Mouse (Mus musculus) adrenal gland, postnatal 25 days (tissue): ENCODE measurements at regions not wholly inside any gene's neighbourhood (a gene's known extent, or its start where the extent isn't known, plus 50 kb on each side); places are given as distances from the start of the nearest gene placed in this dataset.

Experiments
- DNase-seq: peaks from one replicate; pipeline ENCODE4 v3.0.0; 2021; ENCODE audit warnings: mixed read lengths

DNA sequence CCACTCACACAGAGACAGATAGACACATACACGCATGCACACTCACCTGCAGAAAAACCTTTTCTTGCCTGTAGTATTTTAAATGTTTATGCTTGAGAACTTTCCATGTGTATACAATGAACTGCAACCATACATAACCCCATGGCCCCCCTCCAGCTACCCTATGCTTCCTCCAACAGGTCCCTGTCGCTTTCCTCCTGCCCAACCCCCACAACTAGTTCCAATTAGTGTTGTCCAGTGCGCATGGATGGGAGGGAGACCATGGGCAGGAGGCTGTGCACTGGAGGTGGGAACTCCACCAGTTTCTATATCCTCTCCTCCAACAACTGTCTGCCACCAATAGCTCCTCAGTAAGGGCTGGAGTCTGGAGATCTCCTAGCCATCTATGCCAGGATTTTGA lies 82.9 kb upstream of the Jade1 start:
- DNase-seq: no peak

DNA sequence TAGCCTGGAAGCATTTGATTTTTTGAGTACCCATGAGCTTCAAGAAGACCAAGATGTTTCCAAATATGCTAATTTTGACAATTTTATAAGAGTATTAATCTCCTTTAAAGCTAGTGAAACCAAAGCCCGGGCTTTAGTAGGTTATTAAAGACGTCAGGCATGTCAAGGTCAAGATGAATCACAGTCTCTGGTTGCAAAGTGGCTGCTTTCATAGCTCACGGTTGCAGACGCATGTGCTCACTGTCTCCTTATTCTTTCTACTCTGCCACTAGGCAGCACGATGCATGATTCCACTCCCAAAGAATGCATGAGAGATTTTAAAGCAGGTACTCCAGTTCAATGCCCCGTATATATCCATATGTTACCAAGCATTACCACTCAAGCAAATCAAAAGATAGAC lies 86.4 kb upstream of the Jade1 start:
- DNase-seq: no peak

DNA sequence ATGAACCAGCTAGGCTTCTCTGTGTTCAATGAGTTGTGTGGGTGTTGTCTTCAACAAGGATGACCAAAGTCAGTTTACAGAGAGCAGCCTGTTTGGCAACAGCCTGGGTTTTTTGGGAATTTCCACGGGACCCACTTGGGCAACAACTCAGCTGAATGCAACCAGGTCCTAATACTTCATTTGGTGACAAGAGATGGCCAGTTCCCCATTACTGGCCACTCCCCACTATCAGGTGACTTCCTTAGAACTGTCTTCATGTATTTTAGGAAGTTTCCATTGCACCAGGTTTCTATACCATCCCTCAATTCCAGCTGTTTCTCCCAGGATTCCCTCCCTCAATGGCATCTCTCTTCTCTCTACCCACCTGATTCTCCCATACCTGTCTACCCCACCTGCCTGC lies 87.7 kb upstream of the Jade1 start:
- no peak for DNase-seq

- no peak for DNase-seq
Measured at GRCm38 (mm10) chr3:41465893-41466292, 89.6 kb upstream of the Jade1 start.

DNA sequence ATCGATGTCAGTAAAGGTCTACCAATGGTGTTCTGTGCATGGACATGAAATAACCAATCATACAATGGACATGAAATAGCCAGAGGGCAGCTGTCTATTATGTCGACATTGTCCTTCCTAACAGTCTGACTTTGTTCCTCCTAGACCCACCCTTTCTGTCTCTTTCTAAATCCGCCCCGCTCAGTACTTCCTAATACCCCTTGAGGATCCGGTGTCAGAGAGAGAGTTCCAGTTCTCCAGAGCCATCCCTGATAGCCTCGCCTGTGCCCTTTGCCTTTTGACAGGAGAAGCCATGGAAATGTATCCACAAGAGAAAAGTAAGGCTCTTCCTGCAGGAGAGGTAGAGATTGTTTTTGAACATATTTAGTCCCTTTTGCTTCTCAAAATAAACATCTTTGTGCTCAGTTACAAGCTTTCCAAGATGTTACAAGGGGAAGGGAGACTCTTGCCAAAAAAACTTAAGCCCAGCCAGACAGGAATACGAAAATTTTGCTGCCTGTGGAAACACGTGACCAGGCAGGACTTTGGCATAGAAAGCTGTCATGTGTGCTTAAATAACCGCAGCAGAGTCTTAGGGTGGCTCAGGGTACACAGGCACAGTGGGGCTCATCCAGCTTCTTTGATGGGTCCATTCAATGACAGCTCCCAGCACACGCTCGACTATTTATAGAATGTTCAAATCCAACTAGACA lies 92.4 kb upstream of the Jade1 start:
- DNase-seq: no peak

DNA sequence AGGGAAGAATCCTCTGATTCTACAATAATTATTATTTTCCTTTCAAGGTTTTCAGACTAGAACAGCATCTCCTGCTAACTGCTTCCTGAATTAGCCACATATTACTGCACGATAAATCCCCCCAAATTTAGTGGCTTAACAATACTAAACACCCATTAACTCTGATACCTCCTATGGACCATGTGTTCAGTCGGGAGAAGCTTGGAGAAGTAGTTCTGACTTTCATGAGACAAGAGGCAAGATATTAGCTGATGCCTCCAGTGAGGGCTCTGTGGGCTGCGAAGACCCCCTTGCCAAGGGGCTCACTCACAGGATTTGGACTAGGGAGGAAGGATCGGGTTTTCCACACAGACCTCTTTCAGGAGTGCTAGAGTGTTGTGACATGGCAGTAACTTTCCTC lies 95.4 kb upstream of the Jade1 start:
- DNase-seq: no peak

DNA sequence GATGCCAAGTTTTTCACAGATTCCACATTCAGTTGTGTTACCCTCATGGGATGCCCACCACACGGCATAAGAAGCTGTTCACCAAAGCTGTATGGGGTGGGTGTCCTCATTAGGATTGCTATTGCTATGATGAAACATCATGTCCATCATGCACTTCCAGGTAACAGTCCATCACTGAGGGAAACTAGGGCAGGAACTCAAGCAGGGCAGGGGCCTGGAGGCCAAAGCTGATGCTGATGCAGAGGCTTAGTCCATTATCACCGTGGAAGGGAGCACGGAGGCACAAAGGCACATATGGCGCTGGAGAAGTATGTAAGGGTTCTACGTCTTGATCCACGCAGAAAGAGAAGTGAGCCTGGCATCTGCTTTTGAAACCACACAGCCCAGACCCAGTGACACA lies 97.4 kb upstream of the Jade1 start:
- DNase-seq: no peak

GRCm38 (mm10) chr3:41453525-41453924 lies 102.0 kb upstream of the Jade1 start:
- no peak for DNase-seq

DNA sequence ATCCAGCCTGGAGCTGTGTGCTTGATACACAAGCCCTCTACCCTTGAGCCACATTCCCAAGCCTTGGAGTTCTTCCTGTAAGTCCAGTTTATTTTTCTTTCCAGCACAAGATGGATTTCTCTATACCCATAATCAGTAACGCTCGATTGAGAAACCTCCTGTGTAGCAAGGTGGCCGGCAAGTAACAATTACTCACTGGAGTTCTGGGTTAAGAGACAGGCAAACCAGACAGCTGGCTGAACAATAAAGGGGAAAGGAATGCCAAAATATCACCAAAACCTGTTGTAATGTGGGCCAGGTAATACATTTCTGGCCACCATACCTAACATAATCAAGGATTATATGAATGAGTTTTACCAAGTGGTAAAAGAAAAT lies 102.8 kb upstream of the Jade1 start:
- DNase-seq: no peak

DNA sequence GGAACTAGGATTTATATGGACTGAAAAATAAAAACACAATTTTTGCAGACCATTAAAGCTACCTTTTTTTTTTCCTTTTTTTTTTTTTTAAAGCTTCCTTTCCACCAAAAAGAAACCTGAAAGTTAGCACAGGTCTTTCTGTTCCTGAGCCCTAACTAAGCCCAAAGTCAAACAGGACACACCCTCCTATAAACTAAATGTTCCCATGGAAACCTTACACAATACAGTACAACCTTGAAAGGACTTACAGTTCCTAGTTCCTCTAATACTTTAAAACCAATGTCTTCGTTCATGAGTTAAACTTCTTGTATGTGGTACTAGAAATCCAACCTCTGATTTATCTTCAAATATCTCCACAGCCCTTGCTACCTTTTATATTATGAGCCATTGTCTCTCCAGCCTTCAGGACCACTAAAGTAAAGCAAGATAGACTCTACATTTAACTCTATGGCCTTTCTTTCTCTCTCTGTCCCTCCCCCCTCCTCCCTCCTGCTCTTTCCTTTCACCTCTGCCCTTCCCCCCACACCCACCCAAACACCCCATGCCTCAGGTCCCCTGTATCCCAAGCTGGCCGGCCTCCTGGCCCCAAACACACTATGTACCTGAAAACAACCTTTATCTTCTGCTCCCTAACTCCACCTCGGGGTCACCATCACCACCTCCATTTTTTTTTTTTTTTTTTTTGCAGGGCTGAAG lies 103.4 kb upstream of the Jade1 start:
- no peak for DNase-seq

DNA sequence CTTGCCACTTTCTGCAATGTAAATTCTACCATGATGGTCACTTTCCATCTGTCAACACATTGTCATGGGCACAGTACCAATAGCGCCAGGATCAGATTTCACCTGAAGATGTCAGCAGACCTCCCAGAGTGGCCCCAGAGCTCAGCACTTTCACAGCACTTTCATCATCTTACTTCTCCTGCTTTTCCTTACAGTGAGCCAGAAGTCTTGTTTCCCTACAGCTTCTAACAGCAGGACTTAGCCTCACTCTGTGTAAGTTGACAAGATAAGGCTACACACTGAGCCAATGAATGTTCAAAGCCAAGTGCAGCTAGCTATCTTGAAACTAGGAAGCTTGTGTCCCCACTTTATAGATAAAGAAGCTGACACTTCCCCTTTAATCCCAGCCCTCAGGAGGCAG lies 104.8 kb upstream of the Jade1 start:
- DNase-seq: no peak

GRCm38 (mm10) chr3:41444243-41444753 lies 111.2 kb upstream of the Jade1 start:
- no peak for DNase-seq

- no peak for DNase-seq
Measured at GRCm38 (mm10) chr3:41436238-41436637, 119.3 kb upstream of the Jade1 start.

- no peak for DNase-seq
Measured at GRCm38 (mm10) chr3:41433106-41433505, 122.4 kb upstream of the Jade1 start.

- DNase-seq: no peak
Measured at GRCm38 (mm10) chr3:41432376-41432775, 123.2 kb upstream of the Jade1 start.

GRCm38 (mm10) chr3:41430191-41430590 lies 125.3 kb upstream of the Jade1 start:
- DNase-seq: no peak

DNA sequence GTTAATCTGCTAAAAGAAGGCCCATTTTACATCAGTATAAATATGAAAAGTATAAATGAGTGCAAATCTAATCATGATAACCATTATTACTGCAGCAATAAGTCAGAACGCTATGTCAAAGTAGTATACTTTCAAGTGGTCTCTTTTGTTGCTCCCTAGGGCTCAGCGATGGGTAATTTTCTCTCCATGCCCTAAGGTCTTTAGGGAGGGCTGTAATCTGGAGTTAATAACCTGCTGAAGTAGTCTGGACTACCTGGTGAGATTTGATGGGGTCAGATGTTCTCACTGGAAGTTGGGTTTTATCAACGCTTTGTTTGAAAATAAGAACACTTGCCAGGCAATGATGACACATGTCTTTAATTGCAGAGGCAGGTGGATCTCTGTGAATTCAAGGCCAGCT lies 128.6 kb upstream of the Jade1 start:
- DNase-seq: no peak

- no peak for DNase-seq
Measured at GRCm38 (mm10) chr3:41425863-41426262, 129.7 kb upstream of the Jade1 start.

GRCm38 (mm10) chr3:41424142-41424939 lies 131.2 kb upstream of the Jade1 start:
- DNase-seq: no peak

- DNase-seq: no peak
Measured at GRCm38 (mm10) chr3:41423630-41424029, 131.9 kb upstream of the Jade1 start.

DNA sequence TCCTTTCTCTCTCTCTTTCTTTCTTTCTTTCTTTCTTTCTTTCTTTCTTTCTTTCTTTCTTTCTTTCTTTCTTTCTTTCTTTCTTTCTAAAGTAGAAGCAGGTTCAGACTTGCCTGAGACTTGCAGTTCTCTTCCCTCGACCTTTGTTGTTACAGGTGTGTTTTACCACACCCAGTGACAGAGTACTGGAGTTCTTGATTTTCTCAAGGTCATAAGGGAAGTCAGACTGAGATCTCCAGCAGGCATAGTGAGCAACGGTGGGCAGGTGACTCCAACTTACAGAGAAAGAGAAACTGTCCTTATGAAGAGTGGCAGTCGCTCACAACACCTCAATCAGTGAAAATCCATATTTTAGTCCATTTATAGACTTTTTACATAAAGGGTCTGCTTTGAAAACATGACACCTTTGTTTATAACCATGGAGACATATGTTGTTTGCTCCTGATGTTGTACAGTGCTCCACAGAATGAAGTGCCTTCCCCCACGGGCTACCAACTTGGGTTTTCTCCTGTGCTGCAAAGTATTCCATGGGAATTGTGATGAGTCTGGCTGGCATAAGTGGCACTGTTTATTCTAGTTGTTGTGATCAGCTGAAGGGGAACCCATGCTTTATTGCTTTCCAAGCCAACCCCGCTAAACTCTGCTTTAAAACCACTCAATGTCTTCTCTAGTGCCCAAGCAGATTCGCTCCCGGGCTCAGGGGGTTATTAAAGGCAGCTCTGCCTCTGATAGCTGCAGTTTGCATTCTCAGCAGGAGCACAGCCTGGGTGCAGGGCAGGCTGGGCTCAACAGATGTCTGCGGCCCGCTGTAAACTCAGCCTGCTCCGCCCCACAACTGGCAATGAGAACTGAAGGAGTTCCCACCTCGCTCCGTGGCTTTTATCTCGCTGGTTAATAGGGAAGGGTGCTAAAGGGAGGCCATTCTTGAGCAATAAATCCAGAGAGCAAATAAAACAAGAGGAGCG lies 132.6 kb upstream of the Jade1 start:
- no peak for DNase-seq

DNA sequence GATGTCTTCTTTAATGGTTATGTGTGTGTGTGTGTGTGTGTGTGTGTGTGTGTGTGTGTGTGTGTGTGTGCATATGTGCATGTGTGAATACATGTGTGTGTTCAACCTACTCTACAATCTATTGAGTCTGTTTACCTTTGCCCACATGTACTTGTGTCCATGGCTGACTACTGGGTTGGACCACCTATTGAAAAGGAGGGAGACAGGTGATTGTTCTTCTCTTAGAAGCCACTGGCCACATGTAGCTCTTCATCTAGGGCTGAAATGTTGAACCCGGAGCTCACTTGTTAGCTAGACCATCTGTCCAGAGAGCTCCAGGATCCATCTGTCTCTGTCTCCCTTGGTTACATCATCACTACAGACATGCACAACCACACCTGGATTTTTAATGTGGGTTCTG lies 141.8 kb upstream of the Jade1 start:
- DNase-seq: no peak
